Mouse (Mus musculus) cerebellum, adult 18-20 months (tissue): Measurements from ENCODE around the gene Ppp1r9a.

Experiments used
- DNase-seq, 2 experiments: peaks; one replicate each; pipeline ENCODE4 v3.0.0; 2021

Ppp1r9a gene

GRCm38 (mm10) chr6:5164855-5165254 lies 262.1 kb downstream of the Ppp1r9a start:
- no peak for DNase-seq

- DNase-seq, result no peak
These were observed 264.4 kb downstream of the Ppp1r9a start for GRCm38 (mm10) chr6:5167051-5167677.

- no peak for DNase-seq
These were observed 265.4 kb downstream of the Ppp1r9a start for GRCm38 (mm10) chr6:5168158-5168557.

GRCm38 (mm10) chr6:5171418-5171817 lies 268.7 kb downstream of the Ppp1r9a start:
- no peak for DNase-seq

- DNase-seq, result no peak
These were observed 269.9 kb downstream of the Ppp1r9a start for GRCm38 (mm10) chr6:5172571-5172970.

GRCm38 (mm10) chr6:5174179-5174812 lies 271.6 kb downstream of the Ppp1r9a start:
- no peak for DNase-seq

GRCm38 (mm10) chr6:5177967-5178891 lies 275.5 kb downstream of the Ppp1r9a start:
- no peak for DNase-seq

- no peak for DNase-seq
These were observed 276.5 kb downstream of the Ppp1r9a start for GRCm38 (mm10) chr6:5179189-5179588.

- DNase-seq, result no peak
These were observed 277.9 kb downstream of the Ppp1r9a start for GRCm38 (mm10) chr6:5180645-5181044.

- no peak for DNase-seq
These were observed 283.7 kb downstream of the Ppp1r9a start for GRCm38 (mm10) chr6:5186229-5186950.

- DNase-seq, result no peak
These were observed 284.9 kb downstream of the Ppp1r9a start for GRCm38 (mm10) chr6:5187586-5187985.

- DNase-seq, result no peak
These were observed 285.3 kb downstream of the Ppp1r9a start for GRCm38 (mm10) chr6:5188036-5188435.

GRCm38 (mm10) chr6:5188938-5189337 lies 286.2 kb downstream of the Ppp1r9a start:
- no peak for DNase-seq

GRCm38 (mm10) chr6:5189507-5189906 lies 286.8 kb downstream of the Ppp1r9a start:
- DNase-seq, result no peak

- DNase-seq, result no peak
These were observed 288.0 kb downstream of the Ppp1r9a start for GRCm38 (mm10) chr6:5190761-5191160.

- no peak for DNase-seq
These were observed 291.0 kb downstream of the Ppp1r9a start, which contains the start of gene Pon1 for GRCm38 (mm10) chr6:5193693-5194092. Gene Pon1, minus strand, starts transcription at chr6:5193946.

GRCm38 (mm10) chr6:5198590-5198989 lies 295.9 kb downstream of the Ppp1r9a start:
- no peak for DNase-seq

GRCm38 (mm10) chr6:5199376-5199905 lies 296.7 kb downstream of the Ppp1r9a start:
- DNase-seq, result no peak

GRCm38 (mm10) chr6:5199916-5200315 lies 297.2 kb downstream of the Ppp1r9a start:
- DNase-seq, result no peak

GRCm38 (mm10) chr6:5207817-5208216 lies 305.1 kb downstream of the Ppp1r9a start:
- DNase-seq, result no peak
